In genomic region chr5:96912254-96912635, GRCm38 (mm10) we compare ENCODE assay signal across 10 mouse cellular contexts.
DNase-seq lines count a peak whose midpoint lies in the region; ATAC-seq and TF ChIP-seq lines count a peak whose summit lies in the region.
"Had no signal": no experiment of that assay in that cellular context is flagged by ENCODE, and none has a peak within 500 bp of the region (broad histone marks: within the 10 kb centered on the region; RNA-seq: fewer than 3 reads in every experiment).

No protein-coding gene starts in this region.

- DNase-seq in kidney, adult 2 months: no peak
- DNase-seq in kidney, adult 8-10 months: no peak
- DNase-seq in CD4-positive helper T cell, adult 2 months (ENCODE audit: low read depth, low spot score): peak; percentile 57
- no peak for DNase-seq in thymus, postnatal 36 days
- DNase-seq in left cerebral cortex, postnatal 14 days (ENCODE audit: low spot score in 2 of 2): no peak
- no peak for DNase-seq in urinary bladder, adult 18-20 months (ENCODE audit: low spot score in 2 of 2)
- DNase-seq: cerebellum, postnatal 36 days; forebrain, postnatal 0 days had no signal

- no peak overlapping the region for H3K4me3 ChIP-seq in kidney, adult 2 months (ENCODE audit: insufficient read depth, low read depth, low read length)
- no peak overlapping the region for H3K4me3 ChIP-seq in liver, embryonic 16.5 days (ENCODE audit: low read depth, low read length)

- intact Hi-C loops in left cerebral cortex, postnatal 14 days (cut with DNase I): no loop called here

- H3K9me3 ChIP-seq in liver, embryonic 16.5 days (replicated peaks; ENCODE audit: control insufficient read depth, low read length): no peaks in the 10 kb centered on the region

- H3K4me2 ChIP-seq in liver, embryonic 16.5 days (ENCODE audit: low read depth, low read length): peak overlapping the region; percentile 75

- peak; percentile 15 for ATAC-seq in common myeloid progenitor, adult 5-6 weeks (replicated peaks; ENCODE audit: low read depth, poor library complexity, severe bottlenecking)
- no peak for ATAC-seq in liver, embryonic 16.5 days (ENCODE audit: low read depth)

- no peaks in the 10 kb centered on the region for H3K36me3 ChIP-seq in kidney, adult 2 months (ENCODE audit: control insufficient read depth, insufficient read depth, low read length)
- H3K36me3 ChIP-seq in liver, embryonic 16.5 days (ENCODE audit: control insufficient read depth, insufficient read depth): no peaks in the 10 kb centered on the region

- TF ChIP-seq CTCF in kidney, adult 2 months (conservative IDR thresholded peaks at IDR 0.05; ENCODE audit: insufficient read depth, insufficient read length, low read depth, low read length): no peak

- no peaks in the 10 kb centered on the region for H3K4me1 ChIP-seq in kidney, adult 2 months (ENCODE audit: control insufficient read depth, insufficient read depth, low read length)
- H3K4me1 ChIP-seq in liver, embryonic 16.5 days (ENCODE audit: control insufficient read depth, low read depth, low read length): peaks cover 62% of the 10 kb centered on the region

- TF ChIP-seq POLR2A in kidney, adult 2 months (IDR thresholded peaks at IDR 0.05; ENCODE audit: low read depth, low read length): no peak

- peak overlapping the region; percentile 15 for H3K9ac ChIP-seq in liver, embryonic 16.5 days (ENCODE audit: low read depth, low read length)
- H3K9ac ChIP-seq: forebrain, postnatal 0 days had no signal

- no peaks in the 10 kb centered on the region for H3K27me3 ChIP-seq in kidney, adult 2 months (replicated peaks; ENCODE audit: control insufficient read depth, insufficient read depth, low read length)
- H3K27me3 ChIP-seq in liver, embryonic 16.5 days (ENCODE audit: control insufficient read depth, insufficient read depth, low read depth, low read length): no peaks in the 10 kb centered on the region

- H3K27ac ChIP-seq in kidney, adult 2 months (ENCODE audit: insufficient read depth, low read depth, low read length): peak overlapping the region; percentile 81
- H3K27ac ChIP-seq in liver, embryonic 16.5 days (ENCODE audit: low read length): peak overlapping the region; percentile 93

- WGBS in kidney, adult 2 months: 73% methylated on average over 4 of the region's 4 CpGs
- 17% methylated on average over 4 of the region's 4 CpGs for WGBS in liver, embryonic 16.5 days (ENCODE audit: insufficient replicate concordance)
